Mouse (Mus musculus) kidney, embryonic 16.5 days (tissue): Measurements from ENCODE around the gene Trp53i13. TPM values are rescaled to one million over a fixed set of nuclear protein-coding genes. Genes with fewer than 3 reads are reported as not detected.

Experiments used
- ATAC-seq: fragments of 200-750 bp; cut with Nextera tagmentation; 2 replicates; pipeline ENCODE4 v1.8.0; 2017; ENCODE audit warnings: moderate TSS enrichment; ENCODE audit not compliant: low FRiP score, low TSS enrichment
- H3K27ac ChIP-seq: fragments of 300-500 bp; sonication (generic); 2 replicates; pipeline ENCODE4 v1.5.1; 2014; ENCODE audit warnings: low read length
- H3K27me3 ChIP-seq: fragments of 300-500 bp; sonication (generic); 2 replicates; pipeline ENCODE4 v1.6.1; 2014; ENCODE audit warnings: low read length, control low read depth, mixed read lengths; ENCODE audit not compliant: insufficient read depth
- H3K36me3 ChIP-seq: fragments of 300-500 bp; sonication (generic); 2 replicates; pipeline ENCODE4 v1.6.1; 2014; ENCODE audit warnings: low read length, control low read depth, mixed read lengths; ENCODE audit not compliant: insufficient read depth
- H3K4me1 ChIP-seq: fragments of 300-500 bp; sonication (generic); 2 replicates; pipeline ENCODE4 v1.6.1; 2014; ENCODE audit warnings: low read length, control low read depth, mixed read lengths; ENCODE audit not compliant: insufficient read depth
- H3K4me2 ChIP-seq: fragments of 300-500 bp; sonication (generic); replicated peaks from 2 replicates; pipeline ENCODE4 v1.6.1; 2014; ENCODE audit warnings: low read depth, low read length
- H3K4me3 ChIP-seq: fragments of 300-500 bp; sonication (generic); 2 replicates; pipeline ENCODE4 v1.5.1; 2014; ENCODE audit warnings: mild to moderate bottlenecking, low read length
- H3K9ac ChIP-seq: fragments of 300-500 bp; sonication (generic); replicated peaks from 2 replicates; pipeline ENCODE4 v1.6.1; 2014; ENCODE audit warnings: low read length
- H3K9me3 ChIP-seq: fragments of 300-500 bp; sonication (generic); 2 replicates; pipeline ENCODE4 v1.6.1; 2016; ENCODE audit warnings: low read length, control low read depth
- WGBS: fragments of 180-500 bp; shearing (Covaris S2); extraction: QIAGEN DNeasy Blood & Tissue Kit; methylation state at CpG from one replicate; pipeline ENCODE4 v1.1.7; 2014; 5-methylcytosine and 5-hydroxymethylcytosine counted together
- polyA plus RNA-seq: library from polyadenylated mRNA; unstranded; fragments of >200 nt; fragmentation: Nextera tagmentation; extraction: Ambion mirVana; gene quantifications from 2 replicates; pipeline ENCODE4 v1.2.1, GENCODE M21; 2015

Gene Trp53i13
- polyA plus RNA-seq, 1 experiment from 2014 or later, result 36.1 TPM

GRCm38 (mm10) chr11:77492911-77493332, 22.9 kb downstream of the Trp53i13 start:
- Histone ChIP-seq H3K9ac (peak overlapping the region; percentile 96), H3K4me1 (peaks cover 78% of the 10 kb centered on the region), H3K4me3 (peak overlapping the region; percentile 92), H3K36me3 (no peaks in the 10 kb centered on the region), H3K4me2 (peak overlapping the region; percentile 91), H3K9me3 (no peaks in the 10 kb centered on the region), H3K27me3 (no peaks in the 10 kb centered on the region), H3K27ac (peak overlapping the region; percentile 87)
- ATAC-seq, result peak; percentile 75
- WGBS, result 0% methylated on average over 31 of the region's 32 CpGs

DNA sequence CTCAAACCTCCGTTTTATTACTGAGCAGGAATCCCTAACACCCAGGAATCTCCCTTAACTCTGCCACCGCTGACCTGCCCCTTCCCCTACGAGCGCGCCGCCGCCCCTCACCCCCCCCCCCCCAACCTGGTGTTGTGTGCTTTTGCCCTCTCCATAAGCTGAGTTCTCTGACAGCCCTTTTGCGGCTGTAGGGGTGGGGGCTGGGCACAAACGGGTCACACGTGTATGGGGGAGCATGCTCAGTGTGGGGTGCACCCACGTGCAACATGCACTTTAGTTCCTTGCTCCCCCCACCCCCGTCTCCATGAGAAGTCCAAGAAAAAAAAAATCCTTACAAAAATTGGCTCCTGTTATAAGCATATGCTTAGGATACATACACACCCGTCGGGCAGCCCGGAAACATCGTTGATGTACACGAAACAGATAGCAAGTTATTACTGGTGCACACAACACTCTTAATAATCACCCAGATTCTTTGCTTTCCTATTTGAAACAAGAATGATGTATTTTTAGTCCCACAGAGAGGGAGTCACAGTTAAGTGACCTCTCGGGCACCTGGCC, 23.4 kb downstream of the Trp53i13 start:
- Histone ChIP-seq H3K27ac (peak overlapping the region; percentile 87), H3K9ac (peak overlapping the region; percentile 96), H3K4me3 (peak overlapping the region; percentile 92), H3K27me3 (no peaks in the 10 kb centered on the region), H3K9me3 (no peaks in the 10 kb centered on the region), H3K36me3 (no peaks in the 10 kb centered on the region), H3K4me2 (peak overlapping the region; percentile 91), H3K4me1 (peaks cover 72% of the 10 kb centered on the region)
- ATAC-seq, result no peak
- WGBS, result 0% methylated on average over 12 of the region's 18 CpGs

- Histone ChIP-seq H3K27me3 (no peaks in the 10 kb centered on the region), H3K4me1 (peaks cover 69% of the 10 kb centered on the region), H3K36me3 (no peaks in the 10 kb centered on the region), H3K9me3 (no peaks in the 10 kb centered on the region), H3K4me2 (peak overlapping the region; percentile 91), H3K27ac (peak overlapping the region; percentile 87), H3K4me3 (peak overlapping the region; percentile 92), H3K9ac (peak overlapping the region; percentile 96)
- peak; percentile 72 for ATAC-seq
- under 1% methylated on average over 23 of the region's 23 CpGs for WGBS
These were observed 24.1 kb downstream of the Trp53i13 start for GRCm38 (mm10) chr11:77491502-77492291.

DNA sequence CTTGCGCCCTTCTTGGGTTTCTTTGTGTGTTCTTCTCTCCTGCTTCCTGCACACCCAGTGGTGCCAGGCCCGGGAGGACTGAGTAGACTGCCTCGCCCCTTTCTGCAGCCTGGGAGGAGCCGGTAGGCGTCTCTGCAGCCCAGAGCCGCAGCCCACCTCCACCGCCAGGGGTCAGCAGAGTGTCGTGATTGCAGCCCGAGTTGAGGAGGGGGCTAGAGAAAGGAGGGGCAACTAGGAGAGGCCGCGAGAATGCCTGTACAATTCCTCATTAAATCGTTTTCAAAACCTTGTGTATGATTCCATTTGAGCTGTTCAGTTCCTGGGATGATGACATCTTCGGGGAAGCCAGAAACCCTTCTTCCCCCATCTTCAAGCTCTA, 24.7 kb downstream of the Trp53i13 start:
- under 1% methylated on average over 13 of the region's 13 CpGs for WGBS
- peaks cover 65% of the 10 kb centered on the region for H3K4me1 ChIP-seq
- peak overlapping the region; percentile 96 for H3K9ac ChIP-seq

GRCm38 (mm10) chr11:77490451-77490850, 25.3 kb downstream of the Trp53i13 start:
- 0 out of 2 replicates have a peak overlapping the region, but pooled peaks have one; percentile 91 for H3K4me3 ChIP-seq
- H3K9me3 ChIP-seq, result no peaks in the 10 kb centered on the region
- no peak for ATAC-seq
- no peaks in the 10 kb centered on the region for H3K36me3 ChIP-seq
- peak overlapping the region; percentile 97; the same call in 1 of the 2 replicates for H3K4me2 ChIP-seq
- H3K27ac ChIP-seq, result peak overlapping the region; percentile 21; the same call in 1 of the 2 replicates
- no peaks in the 10 kb centered on the region for H3K27me3 ChIP-seq
- WGBS, result 73% methylated on average over 6 of the region's 6 CpGs
- H3K9ac ChIP-seq, result no peak overlapping the region
- H3K4me1 ChIP-seq, result peaks cover 65% of the 10 kb centered on the region

More for the DNA sequence above, 24.7 kb downstream of the Trp53i13 start:
- ATAC-seq, result peak; percentile 63
- H3K36me3 ChIP-seq, result no peaks in the 10 kb centered on the region
- no peaks in the 10 kb centered on the region for H3K9me3 ChIP-seq
- H3K27ac ChIP-seq, result peak overlapping the region; percentile 87
- H3K4me3 ChIP-seq, result peak overlapping the region; percentile 92
- H3K4me2 ChIP-seq, result peak overlapping the region; percentile 91
- no peaks in the 10 kb centered on the region for H3K27me3 ChIP-seq

- under 1% methylated on average over 42 of the region's 87 CpGs for WGBS
- Histone ChIP-seq H3K27ac (peak within 1 kb of the TSS; percentile 21; the same call in 1 of the 2 replicates), H3K9me3 (no peaks in the 10 kb centered on the region), H3K4me3 (peak within 1 kb of the TSS; percentile 91), H3K4me2 (peak within 1 kb of the TSS; percentile 97), H3K36me3 (no peaks in the 10 kb centered on the region), H3K9ac (peak within 1 kb of the TSS; percentile 86), H3K27me3 (no peaks in the 10 kb centered on the region), H3K4me1 (peaks cover 63% of the 10 kb centered on the region)
- peak; percentile 60 for ATAC-seq
These were observed 26.1 kb downstream of the Trp53i13 start, which contains the start of gene Ankrd13b for GRCm38 (mm10) chr11:77489591-77490235. Gene Ankrd13b, minus strand, starts transcription at chr11:77489678.

DNA sequence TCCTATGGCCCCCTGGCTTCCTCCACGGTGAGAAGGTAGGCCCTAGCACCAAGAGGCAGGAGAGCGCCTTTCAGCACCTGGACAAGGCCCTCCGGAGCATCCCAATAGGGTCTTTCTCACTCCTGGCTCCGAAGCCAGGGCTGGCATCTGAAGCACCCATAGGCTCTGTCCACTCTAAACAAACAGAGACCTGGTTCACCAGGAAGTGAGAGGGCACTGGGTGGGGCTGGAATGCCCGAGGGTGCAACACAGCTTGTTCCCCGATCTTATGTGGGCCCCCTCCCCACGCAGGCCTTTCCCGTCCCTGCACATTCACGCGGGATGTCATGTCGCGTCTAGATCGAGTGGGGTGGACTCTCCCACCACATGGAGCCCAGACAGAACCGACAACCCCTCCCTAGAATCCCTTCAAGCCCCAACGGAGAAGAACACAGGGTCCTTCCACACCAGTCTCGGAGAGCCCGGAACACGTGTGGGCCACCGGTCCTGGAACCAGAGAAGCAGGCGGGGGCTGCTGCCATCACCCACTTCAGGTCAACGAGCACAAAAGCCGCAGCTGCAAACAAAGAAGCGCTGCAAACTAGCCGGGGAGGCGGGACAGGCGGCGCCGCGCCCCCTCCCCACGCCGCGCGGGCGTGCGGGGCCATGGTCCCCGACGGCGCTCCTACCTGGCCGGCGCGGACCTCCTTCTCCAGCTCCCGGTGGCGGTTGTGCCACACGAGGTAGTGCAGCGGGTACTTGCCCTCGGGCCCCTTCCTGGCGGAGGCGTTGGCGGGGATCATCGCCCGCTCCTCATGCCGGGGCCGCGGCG, 26.8 kb downstream of the Trp53i13 start:
- Histone ChIP-seq H3K27ac (no peak overlapping the region), H3K36me3 (no peaks in the 10 kb centered on the region), H3K4me2 (peak overlapping the region; percentile 97), H3K4me1 (peaks cover 57% of the 10 kb centered on the region), H3K4me3 (peak overlapping the region; percentile 91), H3K9ac (peak overlapping the region; percentile 86), H3K27me3 (no peaks in the 10 kb centered on the region), H3K9me3 (no peaks in the 10 kb centered on the region)
- 3% methylated on average over 52 of the region's 55 CpGs for WGBS
- no peak for ATAC-seq

GRCm38 (mm10) chr11:77486798-77487197, 29.0 kb downstream of the Trp53i13 start:
- H3K9me3 ChIP-seq, result no peaks in the 10 kb centered on the region
- WGBS, result 71% methylated on average over 5 of the region's 5 CpGs
- H3K4me3 ChIP-seq, result no peak overlapping the region
- peaks cover 47% of the 10 kb centered on the region for H3K4me1 ChIP-seq
- H3K4me2 ChIP-seq, result no peak overlapping the region
- H3K9ac ChIP-seq, result no peak overlapping the region
- H3K27me3 ChIP-seq, result no peaks in the 10 kb centered on the region
- H3K36me3 ChIP-seq, result no peaks in the 10 kb centered on the region
- ATAC-seq, result no peak
- no peak overlapping the region for H3K27ac ChIP-seq

- Histone ChIP-seq H3K4me1 (peaks cover 32% of the 10 kb centered on the region), H3K27me3 (no peaks in the 10 kb centered on the region), H3K4me2 (no peak overlapping the region), H3K9ac (0 out of 2 replicates have a peak overlapping the region, but pooled peaks have one; percentile 27), H3K9me3 (no peaks in the 10 kb centered on the region), H3K27ac (0 out of 2 replicates have a peak overlapping the region, but pooled peaks have one; percentile 3), H3K4me3 (no peak overlapping the region), H3K36me3 (no peaks in the 10 kb centered on the region)
- no peak for ATAC-seq
- 38% methylated on average over 6 of the region's 6 CpGs for WGBS
These were observed 30.6 kb downstream of the Trp53i13 start for GRCm38 (mm10) chr11:77485229-77485628.
